Mouse (Mus musculus): Measurements from ENCODE around the gene Diaph2. TPM values are rescaled to one million over a fixed set of nuclear protein-coding genes. Genes with fewer than 3 reads are reported as not detected.

Diaph2 gene
- polyA plus RNA-seq, 1 experiment from 2014 or later: 2.3 TPM

- H3K9me3 ChIP-seq (ENCODE audit: control insufficient read depth): no peaks in the 10 kb centered on the region
- WGBS: 78% methylated on average over 3 of the region's 3 CpGs
- no peak overlapping the region for H3K27ac ChIP-seq (ENCODE audit: low read depth, low read length)
- H3K4me1 ChIP-seq (replicated peaks; ENCODE audit: control insufficient read depth, insufficient read depth, low read length): no peaks in the 10 kb centered on the region
- no peak overlapping the region for H3K9ac ChIP-seq (ENCODE audit: low read depth, low read length)
- H3K4me3 ChIP-seq (ENCODE audit: low read depth, low read length): no peak overlapping the region
- H3K36me3 ChIP-seq (ENCODE audit: control insufficient read depth, insufficient read depth): no peaks in the 10 kb centered on the region
- H3K4me2 ChIP-seq (replicated peaks; ENCODE audit: low read depth): no peak overlapping the region
- TF ChIP-seq CTCF (IDR thresholded peaks at IDR 0.05; ENCODE audit: low read depth): no peak
- no peak for ATAC-seq
- H3K27me3 ChIP-seq (replicated peaks; ENCODE audit: control insufficient read depth, insufficient read depth, low read length): no peaks in the 10 kb centered on the region
Measured at GRCm38 (mm10) chrX:129742981-129743380, 6.6 kb upstream of the Diaph2 start.

GRCm38 (mm10) chrX:129745976-129746375, 3.6 kb upstream of the Diaph2 start:
- Histone ChIP-seq H3K27ac (ENCODE audit: low read depth, low read length) (no peak overlapping the region), H3K4me3 (ENCODE audit: low read depth, low read length) (no peak overlapping the region), H3K4me2 (replicated peaks; ENCODE audit: low read depth) (no peak overlapping the region), H3K9me3 (ENCODE audit: control insufficient read depth) (no peaks in the 10 kb centered on the region), H3K9ac (ENCODE audit: low read depth, low read length) (no peak overlapping the region), H3K36me3 (ENCODE audit: control insufficient read depth, insufficient read depth) (no peaks in the 10 kb centered on the region), H3K27me3 (replicated peaks; ENCODE audit: control insufficient read depth, insufficient read depth, low read length) (no peaks in the 10 kb centered on the region), H3K4me1 (replicated peaks; ENCODE audit: control insufficient read depth, insufficient read depth, low read length) (no peaks in the 10 kb centered on the region)
- WGBS: 68% methylated on average over 3 of the region's 3 CpGs
- ATAC-seq: no peak
- no peak for TF ChIP-seq CTCF (IDR thresholded peaks at IDR 0.05; ENCODE audit: low read depth)

GRCm38 (mm10) chrX:129749102-129749501, 440 bp upstream of the Diaph2 start:
- Histone ChIP-seq H3K9me3 (ENCODE audit: control insufficient read depth) (no peaks in the 10 kb centered on the region), H3K4me1 (replicated peaks; ENCODE audit: control insufficient read depth, insufficient read depth, low read length) (no peaks in the 10 kb centered on the region), H3K27ac (ENCODE audit: low read depth, low read length) (no peak overlapping the region), H3K9ac (ENCODE audit: low read depth, low read length) (no peak overlapping the region), H3K27me3 (replicated peaks; ENCODE audit: control insufficient read depth, insufficient read depth, low read length) (no peaks in the 10 kb centered on the region), H3K4me3 (ENCODE audit: low read depth, low read length) (peak overlapping the region; percentile 64), H3K36me3 (ENCODE audit: control insufficient read depth, insufficient read depth) (no peaks in the 10 kb centered on the region), H3K4me2 (replicated peaks; ENCODE audit: low read depth) (peak overlapping the region; percentile 67)
- WGBS: 40% methylated on average over 1 of the region's 1 CpGs
- no peak for ATAC-seq
- TF ChIP-seq CTCF (IDR thresholded peaks at IDR 0.05; ENCODE audit: low read depth): no peak

GRCm38 (mm10) chrX:129750094-129750569, 590 bp downstream of the Diaph2 start:
- H3K4me1 ChIP-seq (replicated peaks; ENCODE audit: control insufficient read depth, insufficient read depth, low read length): no peaks in the 10 kb centered on the region
- peak overlapping the region; percentile 55 for H3K9ac ChIP-seq (ENCODE audit: low read depth, low read length)
- no peaks in the 10 kb centered on the region for H3K9me3 ChIP-seq (ENCODE audit: control insufficient read depth)
- WGBS: 20% methylated on average over 27 of the region's 31 CpGs
- peak; percentile 64 for ATAC-seq
- H3K4me3 ChIP-seq (ENCODE audit: low read depth, low read length): peak overlapping the region; percentile 64
- no peak overlapping the region for H3K27ac ChIP-seq (ENCODE audit: low read depth, low read length)
- no peaks in the 10 kb centered on the region for H3K27me3 ChIP-seq (replicated peaks; ENCODE audit: control insufficient read depth, insufficient read depth, low read length)
- no peak for TF ChIP-seq CTCF (IDR thresholded peaks at IDR 0.05; ENCODE audit: low read depth)
- peak overlapping the region; percentile 67 for H3K4me2 ChIP-seq (replicated peaks; ENCODE audit: low read depth)
- no peaks in the 10 kb centered on the region for H3K36me3 ChIP-seq (ENCODE audit: control insufficient read depth, insufficient read depth)

- WGBS: 12% methylated on average over 6 of the region's 6 CpGs
- no peaks in the 10 kb centered on the region for H3K27me3 ChIP-seq (replicated peaks; ENCODE audit: control insufficient read depth, insufficient read depth, low read length)
- no peaks in the 10 kb centered on the region for H3K4me1 ChIP-seq (replicated peaks; ENCODE audit: control insufficient read depth, insufficient read depth, low read length)
- no peak for ATAC-seq
- H3K9ac ChIP-seq (ENCODE audit: low read depth, low read length): peak overlapping the region; percentile 55; the same call in 1 of the 2 replicates
- TF ChIP-seq CTCF (IDR thresholded peaks at IDR 0.05; ENCODE audit: low read depth): no peak
- H3K4me3 ChIP-seq (ENCODE audit: low read depth, low read length): peak overlapping the region; percentile 64
- no peaks in the 10 kb centered on the region for H3K9me3 ChIP-seq (ENCODE audit: control insufficient read depth)
- no peak overlapping the region for H3K27ac ChIP-seq (ENCODE audit: low read depth, low read length)
- H3K36me3 ChIP-seq (ENCODE audit: control insufficient read depth, insufficient read depth): no peaks in the 10 kb centered on the region
- H3K4me2 ChIP-seq (replicated peaks; ENCODE audit: low read depth): peak overlapping the region; percentile 67
Measured at GRCm38 (mm10) chrX:129750606-129751005, 1.1 kb downstream of the Diaph2 start.

DNA sequence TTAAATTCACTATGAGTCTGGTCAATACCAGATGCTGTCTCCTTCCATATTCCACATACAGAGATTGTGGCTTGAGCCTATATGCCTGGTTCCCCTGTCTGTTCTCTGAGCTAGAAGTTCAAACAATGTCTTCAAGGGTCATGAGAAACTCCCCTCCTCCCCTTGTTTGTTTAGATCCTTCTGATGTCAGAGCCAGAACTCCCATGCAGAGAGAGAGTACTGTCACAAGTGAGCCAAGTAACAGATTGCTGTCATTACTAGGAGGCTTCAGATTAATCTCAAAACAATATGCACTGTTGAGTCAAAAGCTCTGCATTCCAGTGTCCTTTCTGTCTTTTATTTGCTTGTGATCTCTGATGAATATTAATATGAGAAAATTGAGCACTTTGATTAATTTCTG, 7.1 kb downstream of the Diaph2 start:
- Histone ChIP-seq H3K4me2 (replicated peaks; ENCODE audit: low read depth) (no peak overlapping the region), H3K27me3 (replicated peaks; ENCODE audit: control insufficient read depth, insufficient read depth, low read length) (no peaks in the 10 kb centered on the region), H3K9me3 (ENCODE audit: control insufficient read depth) (no peaks in the 10 kb centered on the region), H3K9ac (ENCODE audit: low read depth, low read length) (no peak overlapping the region), H3K4me1 (replicated peaks; ENCODE audit: control insufficient read depth, insufficient read depth, low read length) (no peaks in the 10 kb centered on the region), H3K4me3 (ENCODE audit: low read depth, low read length) (no peak overlapping the region), H3K27ac (ENCODE audit: low read depth, low read length) (no peak overlapping the region), H3K36me3 (ENCODE audit: control insufficient read depth, insufficient read depth) (no peaks in the 10 kb centered on the region)
- TF ChIP-seq CTCF (IDR thresholded peaks at IDR 0.05; ENCODE audit: low read depth): no peak
- no peak for ATAC-seq

- no peak overlapping the region for H3K9ac ChIP-seq (ENCODE audit: low read depth, low read length)
- H3K4me3 ChIP-seq (ENCODE audit: low read depth, low read length): no peak overlapping the region
- H3K4me1 ChIP-seq (replicated peaks; ENCODE audit: control insufficient read depth, insufficient read depth, low read length): no peaks in the 10 kb centered on the region
- H3K9me3 ChIP-seq (ENCODE audit: control insufficient read depth): no peaks in the 10 kb centered on the region
- WGBS: 81% methylated on average over 2 of the region's 2 CpGs
- no peaks in the 10 kb centered on the region for H3K36me3 ChIP-seq (ENCODE audit: control insufficient read depth, insufficient read depth)
- H3K4me2 ChIP-seq (replicated peaks; ENCODE audit: low read depth): no peak overlapping the region
- H3K27ac ChIP-seq (ENCODE audit: low read depth, low read length): no peak overlapping the region
- no peak for ATAC-seq
- no peaks in the 10 kb centered on the region for H3K27me3 ChIP-seq (replicated peaks; ENCODE audit: control insufficient read depth, insufficient read depth, low read length)
- no peak for TF ChIP-seq CTCF (IDR thresholded peaks at IDR 0.05; ENCODE audit: low read depth)
Measured at GRCm38 (mm10) chrX:129762649-129763048, 13.1 kb downstream of the Diaph2 start.

Data from intestine, postnatal 0 days (tissue).